Mouse (Mus musculus): ENCODE data around the gene Grin1.
"Not testable (repeated sequence)": the region's sequence is repeated elsewhere in the genome, so short reads cannot be mapped to it uniquely, and the experiment has no call there.

The Grin1 gene

DNA sequence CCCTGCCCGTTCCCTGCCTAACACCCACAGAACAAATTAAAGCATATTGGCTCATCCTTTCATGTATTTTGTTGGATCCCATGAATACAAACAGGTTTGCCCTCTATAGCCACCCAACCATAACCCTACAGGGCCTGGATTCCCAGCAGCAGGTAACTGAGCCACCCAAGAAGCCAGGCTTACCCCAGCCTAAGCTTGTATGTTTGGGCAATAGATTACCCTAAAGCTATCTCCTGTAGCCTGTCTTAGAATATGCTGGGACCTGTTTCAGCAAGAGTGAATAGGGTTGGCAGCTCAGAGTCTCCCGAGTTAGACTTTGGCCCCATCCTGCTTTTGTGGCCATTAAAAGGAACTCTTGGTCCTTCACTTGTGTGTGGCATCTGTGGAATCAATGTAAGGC, 33.4 kb downstream of the Grin1 start:
- DNase-seq = no peak

DNA sequence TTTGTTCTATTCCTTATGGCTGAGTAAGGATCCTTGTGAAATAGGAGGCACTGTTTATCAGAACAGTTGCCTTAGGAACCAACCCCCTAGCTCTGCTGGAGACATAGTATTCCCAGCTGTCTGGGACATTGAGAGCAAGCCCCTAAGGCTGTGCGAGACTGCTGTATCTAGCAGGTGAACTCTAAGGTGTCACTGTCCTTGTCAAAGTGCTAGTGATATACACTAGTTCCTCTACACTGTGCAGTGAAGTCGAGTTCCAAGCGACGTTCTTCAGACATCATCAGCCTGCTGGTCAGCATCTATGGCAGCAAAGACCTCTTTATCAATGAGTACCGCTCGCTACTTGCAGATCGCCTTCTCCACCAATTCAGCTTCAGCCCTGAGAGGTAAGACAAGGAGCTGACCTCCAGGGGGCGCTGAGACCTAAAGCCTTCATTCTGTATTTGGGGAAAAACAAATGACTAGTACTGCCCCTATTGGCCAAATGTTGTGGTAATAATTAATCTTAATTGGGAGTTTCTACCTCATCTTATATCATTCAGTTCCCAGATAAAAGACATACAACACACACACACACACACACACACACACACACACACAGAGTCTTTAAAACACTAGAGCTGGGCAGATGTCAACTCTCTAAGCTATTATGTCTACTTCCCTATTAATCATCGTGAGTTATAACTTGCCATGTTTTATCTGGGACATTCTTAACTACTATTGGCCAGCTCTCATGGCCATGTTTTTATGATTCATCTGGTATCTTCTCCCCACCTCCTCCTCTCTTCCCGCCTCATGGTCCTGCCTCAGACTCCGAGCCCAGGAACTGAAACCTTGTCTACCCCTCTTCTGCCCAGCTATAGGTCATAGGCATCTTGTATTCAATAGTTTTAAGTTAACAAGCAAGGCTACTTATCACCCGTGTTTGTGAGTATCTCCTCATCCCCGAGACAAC, 39.8 kb downstream of the Grin1 start:
- peak; percentile 76 for DNase-seq

DNA sequence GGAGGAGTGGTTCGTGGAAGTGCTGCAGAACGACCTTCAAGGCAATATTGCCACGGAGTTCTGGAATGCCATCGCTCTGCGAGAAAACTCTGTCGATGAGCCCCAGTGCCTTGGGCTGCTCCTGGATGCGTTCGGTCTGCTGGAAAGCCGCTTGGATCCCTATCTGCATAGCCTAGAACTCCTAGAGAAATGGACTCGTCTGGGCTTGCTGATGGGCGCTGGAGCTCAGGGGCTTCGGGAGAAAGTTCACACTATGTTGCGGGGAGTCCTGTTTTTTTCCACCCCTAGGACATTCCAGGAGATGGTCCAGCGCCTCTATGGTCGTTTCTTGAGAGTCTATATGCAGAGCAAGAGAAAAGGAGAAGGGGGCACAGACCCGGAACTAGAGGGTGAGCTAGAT, 46.0 kb downstream of the Grin1 start:
- DNase-seq = no peak

DNA sequence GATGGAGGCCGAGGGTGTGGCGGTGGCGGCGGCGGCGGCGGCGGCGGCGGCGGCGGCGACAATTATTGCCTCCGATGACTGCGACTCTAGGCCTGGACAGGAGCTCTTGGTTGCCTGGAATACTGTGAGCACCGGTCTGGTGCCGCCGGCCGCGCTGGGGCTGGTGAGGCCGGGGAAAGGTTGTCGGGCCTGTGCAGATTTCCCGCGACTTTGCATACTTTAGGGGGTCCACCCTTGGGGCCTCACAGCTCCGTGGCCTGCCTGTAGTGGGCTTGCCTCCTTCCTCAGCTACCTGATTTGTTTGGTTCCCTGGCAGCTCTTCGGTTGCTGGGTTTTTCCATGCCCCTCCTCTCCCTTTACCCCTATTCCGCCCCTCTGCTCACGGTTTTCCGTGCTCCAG, 46.5 kb downstream of the Grin1 start:
- DNase-seq = no peak

DNA sequence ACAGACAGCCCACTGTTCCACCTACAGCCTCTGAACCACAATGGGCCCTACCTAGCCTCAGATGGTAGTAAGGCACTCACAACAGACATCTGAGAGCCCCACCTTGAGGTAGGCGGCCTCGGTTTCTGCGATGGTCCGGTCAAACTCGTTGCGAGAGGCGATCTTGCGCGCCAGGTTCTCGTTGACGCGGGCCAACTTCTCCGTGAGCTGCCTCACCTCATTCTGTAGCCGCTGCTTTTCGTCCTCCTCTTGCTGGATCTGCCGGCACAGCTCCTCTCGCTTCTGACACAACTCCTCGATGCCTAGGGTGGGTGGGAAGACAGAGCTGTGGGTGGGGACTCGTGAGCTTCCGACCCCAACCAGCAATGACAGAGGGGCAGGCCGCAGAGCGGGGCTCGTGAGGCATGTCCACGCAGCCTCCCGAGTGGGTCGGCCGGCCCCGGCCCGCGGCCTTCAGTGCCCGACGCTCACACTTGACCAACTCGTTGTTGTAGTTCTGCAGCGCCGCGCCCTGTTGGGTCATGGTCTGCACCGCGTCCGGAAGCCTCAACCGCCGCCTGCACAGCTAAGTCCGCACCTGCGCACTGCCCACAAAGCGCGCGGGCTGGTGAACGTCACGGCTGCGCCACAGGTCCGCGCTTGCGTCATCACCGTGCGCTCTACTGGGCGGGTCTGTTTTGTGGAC, 47.0 kb downstream of the Grin1 start, which contains the start of the genes Ssna1 and Anapc2:
Ssna1 (minus strand) TSS at position 612 of the 685 bp plus-strand sequence.
Anapc2 (plus strand) TSS at position 652 of the 685 bp plus-strand sequence.
- DNase-seq = peak; percentile 97

DNA sequence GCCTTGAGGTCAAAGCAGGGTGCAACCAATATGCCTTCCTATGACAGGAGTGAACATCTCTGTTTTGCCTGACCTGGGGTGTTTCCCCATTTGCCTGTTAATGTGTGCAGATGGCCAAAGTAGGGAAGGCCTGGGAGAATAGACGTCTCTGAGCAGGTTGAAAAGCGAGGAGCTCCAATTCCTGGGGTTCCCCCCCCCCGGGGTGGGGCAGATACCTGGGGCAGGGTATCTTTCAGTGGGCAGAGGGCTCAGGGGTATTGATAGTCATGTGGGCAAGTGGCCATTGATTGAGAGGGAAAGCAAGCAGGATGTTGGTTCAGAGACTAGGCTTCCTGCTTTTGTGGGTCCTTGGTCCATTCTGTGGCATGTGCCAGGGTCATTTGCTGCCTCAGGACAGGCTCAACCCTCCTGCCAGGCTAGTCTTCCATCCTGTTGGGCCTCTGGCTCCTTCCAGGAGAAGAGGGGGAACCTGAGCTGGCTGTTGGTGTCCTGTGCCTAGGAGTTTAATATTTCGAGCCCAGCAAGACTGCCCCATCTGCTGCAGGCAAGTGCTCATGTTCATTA, 51.2 kb downstream of the Grin1 start:
- no peak for DNase-seq

DNA sequence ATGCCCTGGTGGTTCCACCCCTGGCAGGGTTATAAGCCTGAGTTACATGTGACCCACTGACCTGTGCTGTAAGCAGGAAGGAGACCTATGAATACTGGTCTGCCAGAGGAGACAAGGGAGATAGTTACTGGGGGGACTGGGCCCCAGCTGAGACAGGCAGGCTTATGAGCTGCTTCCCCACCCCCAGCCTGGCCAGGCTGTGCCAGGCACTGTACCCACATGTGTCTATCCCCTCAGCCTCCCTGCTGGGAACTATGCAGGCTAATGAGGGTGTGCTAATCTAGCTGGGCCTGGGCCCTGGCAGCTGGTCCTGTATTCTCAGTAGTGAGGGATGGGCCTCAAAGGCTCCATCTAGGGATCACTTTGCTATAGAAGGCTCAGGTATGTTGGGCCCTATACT, 51.7 kb downstream of the Grin1 start:
- no peak for DNase-seq

DNA sequence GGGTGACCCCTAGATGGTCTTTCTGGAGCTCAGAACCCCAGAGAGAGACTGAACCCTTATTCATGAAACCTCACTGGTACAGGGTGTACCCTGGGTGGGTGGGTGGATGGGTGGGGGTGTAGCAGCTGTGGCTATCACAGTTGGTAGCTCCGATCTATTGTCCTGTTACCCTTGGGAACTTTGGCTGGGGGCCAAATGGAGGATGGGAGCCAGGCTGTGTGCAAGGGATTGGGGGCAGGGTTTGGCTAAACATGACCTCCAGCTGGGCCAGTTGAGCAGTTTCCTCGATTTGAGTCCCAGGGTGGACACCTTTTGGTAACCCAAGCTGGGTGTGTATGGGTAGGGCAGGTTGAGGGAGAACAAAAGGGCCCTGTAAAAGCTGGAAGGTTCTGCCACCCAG, 52.3 kb downstream of the Grin1 start:
- DNase-seq = no peak

DNA sequence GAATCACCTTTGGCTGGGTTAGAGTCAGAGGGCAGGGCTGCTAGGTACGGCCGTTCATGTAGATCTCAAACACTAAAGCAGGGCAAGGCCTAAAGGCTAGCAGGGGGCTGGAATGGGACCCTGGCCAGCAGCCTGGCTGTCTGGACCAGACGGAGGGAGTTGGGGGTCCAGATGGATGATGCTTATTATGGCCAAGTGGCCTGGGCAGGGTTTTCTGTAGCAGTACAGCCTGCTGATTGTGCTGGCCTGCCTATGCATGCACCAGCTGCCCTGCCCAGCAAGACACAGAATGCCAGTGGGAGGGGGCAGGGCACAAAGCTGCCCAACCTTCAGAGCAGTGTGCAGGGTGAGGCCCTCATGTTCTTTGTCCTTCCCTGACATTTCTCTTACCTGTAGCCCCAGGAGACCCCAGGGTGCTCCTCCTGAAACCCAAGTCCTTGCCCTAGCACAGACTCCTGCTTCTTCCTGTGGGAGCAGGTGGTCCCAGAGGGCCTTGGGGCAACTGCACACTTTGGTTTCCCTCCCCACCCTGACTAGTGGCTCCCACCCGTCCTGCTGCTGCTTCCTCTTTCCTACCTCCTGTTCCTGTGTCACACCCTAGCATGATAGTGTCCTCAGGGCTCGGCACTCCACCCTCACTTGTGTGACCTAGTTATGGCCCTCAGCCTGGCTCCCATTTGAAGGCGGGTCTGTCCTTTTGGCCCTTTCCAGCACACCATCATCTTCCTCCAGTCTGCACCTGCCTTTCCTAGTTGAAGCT, 52.9 kb downstream of the Grin1 start:
- no peak for DNase-seq

DNA sequence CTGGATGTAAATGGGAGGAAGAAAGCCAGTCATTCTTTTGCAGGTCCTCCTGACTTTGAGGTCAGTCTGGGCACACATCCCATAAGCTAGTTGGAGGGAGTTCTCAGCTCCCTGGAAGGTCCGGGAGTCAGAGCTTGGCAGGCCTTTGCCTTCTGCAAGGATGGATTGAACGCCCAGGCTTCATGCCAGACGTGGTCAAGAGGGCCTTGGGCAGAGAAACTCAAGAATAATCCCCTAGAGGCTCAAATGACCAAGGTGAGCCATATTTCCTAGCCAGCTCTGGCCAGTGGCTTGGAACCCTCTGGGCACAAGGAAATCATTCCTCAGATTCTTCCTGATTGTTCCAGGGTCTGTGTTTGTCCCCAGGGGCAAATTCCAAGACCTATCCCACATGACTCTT, 54.1 kb downstream of the Grin1 start:
- no peak for DNase-seq

DNA sequence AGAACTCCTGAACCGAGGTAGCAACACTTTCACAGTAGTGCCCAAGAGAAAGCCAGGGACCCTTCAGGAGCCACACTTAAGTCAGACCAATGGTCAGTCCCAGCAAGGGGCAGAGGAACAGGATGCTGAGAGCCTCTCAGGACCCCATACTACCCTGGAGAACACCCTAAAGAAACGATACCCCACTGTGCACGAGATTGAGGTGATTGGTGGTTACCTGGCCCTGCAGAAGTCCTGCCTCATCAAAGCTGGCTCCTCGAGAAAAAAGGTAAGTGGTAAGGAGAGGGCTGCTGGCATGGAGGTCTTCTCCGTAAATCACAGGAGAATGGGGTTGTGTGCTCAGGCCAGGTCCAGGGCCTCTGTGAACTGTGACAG, 54.7 kb downstream of the Grin1 start:
- no peak for DNase-seq

DNA sequence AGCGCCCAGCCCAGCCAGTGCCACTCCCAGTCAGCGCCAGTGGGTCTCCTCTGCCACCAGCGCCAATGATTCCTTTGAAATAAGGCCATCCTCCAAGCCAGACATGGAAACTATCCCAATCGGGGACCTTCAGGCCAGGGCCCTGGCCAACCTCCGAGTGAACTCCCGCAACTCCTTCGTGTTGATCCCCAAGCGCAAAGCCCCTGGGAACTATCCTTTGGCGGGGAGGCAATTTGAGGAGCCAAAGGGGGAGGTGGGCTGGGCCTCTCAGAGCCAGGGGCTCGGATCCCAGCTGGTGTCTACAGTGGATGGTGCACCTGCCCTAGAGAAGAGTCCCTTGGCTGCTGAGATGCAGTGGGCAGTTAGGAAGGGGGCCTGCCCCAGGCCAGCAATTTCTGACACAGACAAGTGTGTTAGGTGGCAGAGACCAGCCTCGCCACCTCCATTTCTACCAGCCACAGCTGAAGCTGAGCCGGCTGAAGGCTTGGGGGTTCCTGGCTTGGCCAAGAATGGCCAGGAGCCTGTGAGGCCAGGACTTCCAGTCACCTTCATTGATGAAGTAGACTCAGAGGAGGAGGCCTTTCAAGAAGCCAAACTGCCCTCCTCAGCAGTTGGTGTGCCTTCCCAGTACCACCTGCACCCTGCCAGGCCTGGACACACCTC, 55.2 kb downstream of the Grin1 start:
- DNase-seq = no peak

DNA sequence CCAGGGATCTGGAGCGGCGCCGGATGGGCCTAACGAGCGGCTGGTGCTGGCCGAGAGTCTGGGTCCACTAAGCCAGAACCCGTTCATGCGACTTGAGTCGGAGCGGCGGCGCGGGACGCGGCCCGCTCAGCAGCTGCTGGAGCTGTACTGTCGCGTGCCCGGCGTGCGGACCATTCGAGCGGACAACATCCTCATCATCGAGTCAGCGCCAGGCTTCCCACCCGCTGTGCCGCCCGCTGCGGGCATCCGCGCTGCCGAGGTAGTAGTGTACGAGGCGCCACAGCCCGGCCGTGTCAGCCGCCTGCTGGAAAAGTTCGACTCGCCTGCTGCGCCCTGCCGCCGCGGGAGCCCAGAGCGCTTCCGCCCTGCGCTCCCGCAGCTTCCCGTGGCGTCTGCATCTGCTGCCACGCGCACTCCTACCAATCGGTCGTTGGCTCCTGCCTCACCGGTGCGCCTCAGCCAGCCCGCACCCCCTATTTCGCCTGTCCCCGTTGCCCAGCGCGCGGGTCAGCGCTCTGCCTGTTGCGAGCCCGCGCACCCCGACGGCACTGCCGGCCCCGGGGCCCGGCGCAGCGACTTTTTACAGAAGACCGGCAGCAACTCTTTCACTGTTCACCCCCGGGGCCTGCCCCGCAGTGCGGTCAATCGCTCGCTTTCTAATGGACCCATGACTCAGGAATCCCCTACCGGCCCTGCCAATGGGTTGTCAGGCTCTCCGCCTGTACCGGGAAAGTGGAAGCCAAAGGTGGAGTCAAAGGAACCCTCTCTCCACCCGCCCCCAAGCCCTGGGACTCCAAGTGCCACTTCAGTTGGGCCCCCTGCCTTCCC, 56.0 kb downstream of the Grin1 start:
- peak; percentile 74 for DNase-seq

DNA sequence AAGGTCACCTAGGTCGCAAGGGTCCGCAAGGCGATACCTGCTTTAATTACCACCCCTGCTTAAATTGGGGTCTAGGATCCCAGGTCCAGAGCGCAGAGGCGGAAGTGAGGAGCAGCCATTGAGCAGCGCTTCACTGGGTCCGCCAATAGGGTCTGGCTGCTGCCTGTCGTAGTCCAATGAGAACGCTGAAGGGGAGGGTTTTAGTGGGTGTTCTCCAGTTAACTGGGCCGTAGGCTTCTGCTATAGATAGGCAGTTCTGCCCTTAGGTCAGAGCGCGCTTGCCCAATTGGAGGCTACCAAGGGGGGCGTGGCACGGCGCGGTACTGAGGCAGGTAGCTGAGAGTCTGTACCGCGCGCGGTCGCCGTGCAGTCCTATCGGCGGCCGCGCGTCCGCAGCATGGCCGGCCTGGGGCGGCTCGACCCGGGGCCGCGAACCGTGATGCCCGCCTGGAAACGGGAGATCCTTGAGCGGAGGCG, 56.7 kb downstream of the Grin1 start, which contains the start of gene Tprn:
Tprn (plus strand) TSS at position 328 of the 477 bp plus-strand sequence.
- DNase-seq = peak; percentile 97

DNA sequence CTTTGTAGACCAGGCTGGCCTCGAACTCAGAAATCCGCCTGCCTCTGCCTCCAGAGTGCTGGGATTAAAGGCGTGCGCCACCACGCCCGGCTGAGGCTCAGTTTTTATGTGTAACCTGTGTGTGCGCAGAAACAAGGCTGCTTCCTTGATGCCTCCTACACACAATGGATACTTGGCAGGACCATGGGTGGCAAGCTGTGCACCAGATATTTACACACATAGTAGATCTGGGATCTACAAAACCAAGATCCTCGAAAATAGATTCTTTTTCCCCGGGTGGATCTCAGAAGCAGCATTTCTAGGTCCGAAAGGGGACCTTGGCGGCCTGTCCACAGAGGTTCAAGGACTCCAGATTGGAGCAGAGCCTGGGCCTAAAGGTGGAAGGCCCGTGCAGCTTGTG, 57.1 kb downstream of the Grin1 start:
- DNase-seq = no peak

DNA sequence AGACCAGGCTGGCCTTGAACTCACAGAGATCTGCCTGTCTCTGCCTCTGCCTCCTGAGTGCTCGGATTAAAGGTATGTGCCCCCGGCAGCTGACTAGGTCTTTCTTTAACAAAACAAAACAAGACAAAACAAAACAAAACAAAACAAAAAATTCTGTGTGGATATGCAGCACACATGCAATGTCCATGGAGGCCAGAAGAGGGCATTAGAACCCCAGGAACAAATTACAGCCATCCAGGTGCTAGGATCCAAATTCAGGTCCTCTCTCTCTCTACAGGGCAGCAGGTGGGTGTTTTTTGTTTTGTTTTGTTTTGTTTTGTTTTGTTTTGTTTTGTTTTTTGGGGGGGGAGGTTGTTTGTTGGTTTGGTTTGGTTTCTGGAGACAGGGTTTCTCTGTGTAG, 60.1 kb downstream of the Grin1 start:
- DNase-seq = no peak

DNA sequence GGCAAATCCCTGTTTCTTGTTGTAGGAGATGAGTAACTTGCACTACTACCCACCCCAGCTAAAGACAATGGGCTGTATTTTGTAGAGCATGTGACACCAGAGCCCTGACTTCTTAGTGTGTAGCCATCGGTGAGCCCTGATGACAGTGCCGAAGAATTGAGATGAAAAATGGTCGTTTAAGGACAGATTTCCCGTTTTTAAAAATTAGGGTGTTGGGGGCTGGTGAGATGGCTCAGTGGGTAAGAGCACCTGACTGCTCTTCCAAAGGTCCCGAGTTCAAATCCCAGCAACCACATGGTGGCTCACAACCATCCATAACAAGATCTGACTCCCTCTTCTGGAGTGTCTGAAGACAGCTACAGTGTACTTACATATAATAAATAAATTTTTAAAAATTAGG, 61.7 kb downstream of the Grin1 start:
- not testable (repeated sequence) for DNase-seq

DNA sequence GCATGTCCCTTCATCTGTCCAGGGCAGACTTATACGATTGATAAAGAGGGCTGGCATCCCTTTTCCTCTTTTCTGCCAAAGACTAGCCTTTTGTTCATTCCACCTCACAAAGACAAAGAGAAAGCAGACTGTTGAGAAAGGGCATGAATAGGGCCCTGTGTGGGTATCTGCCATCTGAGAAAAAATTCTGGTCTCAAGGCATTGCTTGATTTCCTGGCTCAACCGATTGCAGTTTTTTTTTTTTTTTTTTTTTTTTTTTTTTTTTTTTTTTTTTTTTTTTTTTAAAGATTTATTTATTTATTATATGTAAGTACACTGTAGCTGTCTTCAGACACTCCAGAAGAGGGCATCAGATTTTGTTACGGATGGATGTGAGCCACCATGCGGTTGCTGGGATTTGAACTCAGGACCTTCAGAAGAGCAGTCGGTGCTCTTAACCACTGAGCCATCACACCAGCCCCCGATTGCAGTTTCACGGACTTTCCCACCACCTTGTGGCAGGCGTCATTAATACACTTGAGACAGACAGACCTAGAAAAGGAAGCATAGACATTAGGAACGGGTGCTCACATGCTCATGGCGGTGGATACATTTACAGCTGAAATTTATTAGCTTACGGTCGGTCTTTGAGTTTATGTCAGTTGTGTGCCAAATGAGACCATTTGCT, 62.4 kb downstream of the Grin1 start:
- DNase-seq = peak; percentile 78

DNA sequence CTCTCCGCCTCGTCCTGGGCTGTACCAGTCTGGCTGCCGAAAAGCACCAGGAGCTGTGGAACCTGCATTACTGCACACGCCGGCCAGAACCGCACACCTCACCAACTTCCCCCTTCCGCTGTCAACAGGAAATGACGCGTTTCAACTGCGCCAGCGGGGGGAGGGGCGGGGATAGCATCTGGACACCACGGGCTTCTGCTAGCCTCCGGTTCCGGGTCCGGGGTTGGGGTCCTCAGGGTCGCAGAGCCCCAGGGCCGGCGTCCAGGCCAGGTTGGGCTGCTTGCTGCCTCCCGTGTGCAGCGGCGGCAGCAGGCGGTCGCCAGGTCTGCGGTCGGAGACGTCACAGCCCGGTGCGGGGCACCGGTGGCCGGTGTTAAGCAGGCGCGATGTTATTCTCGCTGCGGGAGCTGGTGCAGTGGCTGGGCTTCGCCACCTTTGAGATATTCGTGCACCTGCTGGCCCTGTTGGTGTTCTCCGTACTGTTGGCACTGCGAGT, 63.7 kb downstream of the Grin1 start, which contains the start of gene Tmem203:
Tmem203 (plus strand) TSS at position 156 of the 496 bp plus-strand sequence.
- DNase-seq = peak; percentile 88

DNA sequence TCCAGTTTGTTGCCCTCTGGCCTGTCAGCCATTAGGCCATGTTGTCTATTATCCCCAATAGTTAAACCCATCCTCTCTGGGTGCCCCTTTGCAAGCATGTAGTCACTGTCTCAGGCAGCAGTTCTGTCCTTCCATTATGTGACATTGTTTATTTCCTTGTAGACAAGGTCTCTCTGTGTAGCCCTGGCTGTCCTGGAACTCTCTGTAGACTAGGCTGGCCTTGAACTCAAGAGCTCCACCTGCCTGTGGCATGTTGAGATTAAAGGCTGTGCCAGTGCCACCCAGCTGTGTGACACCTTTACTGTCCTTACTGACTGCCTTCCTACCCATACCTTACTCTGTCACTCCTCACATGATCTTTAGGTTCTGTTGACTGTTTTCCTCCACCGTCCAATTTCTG, 66.7 kb downstream of the Grin1 start:
- DNase-seq = peak; percentile 44
